Mouse (Mus musculus) liver, embryonic 16.5 days (tissue): Measurements from ENCODE around the gene Sh2d3c. TPM values are rescaled to one million over a fixed set of nuclear protein-coding genes. Genes with fewer than 3 reads are reported as not detected.

Source experiments
- ATAC-seq: fragments of 200-750 bp; cut with Nextera tagmentation; 2 replicates; pipeline ENCODE4 v1.8.0; 2017; ENCODE audit warnings: low read depth, mild to moderate bottlenecking, moderate number of reproducible peaks, moderate library complexity
- H3K27ac ChIP-seq: fragments of 300-500 bp; sonication (generic); 2 replicates; pipeline ENCODE4 v1.5.1; 2014; ENCODE audit warnings: mild to moderate bottlenecking, low read length
- H3K27me3 ChIP-seq: fragments of 300-500 bp; sonication (generic); 2 replicates; pipeline ENCODE4 v1.6.1; 2014; ENCODE audit warnings: low read depth, low read length, mixed read lengths; ENCODE audit not compliant: control insufficient read depth, insufficient read depth
- H3K36me3 ChIP-seq: fragments of 300-500 bp; sonication (generic); 2 replicates; pipeline ENCODE4 v1.6.1; 2014; ENCODE audit warnings: mild to moderate bottlenecking; ENCODE audit not compliant: control insufficient read depth, insufficient read depth
- H3K4me1 ChIP-seq: fragments of 300-500 bp; sonication (generic); 2 replicates; pipeline ENCODE4 v1.6.1; 2014; ENCODE audit warnings: low read depth, low read length, mixed read lengths; ENCODE audit not compliant: control insufficient read depth
- H3K4me2 ChIP-seq: fragments of 300-500 bp; sonication (generic); 2 replicates; pipeline ENCODE4 v1.6.1; 2014; ENCODE audit warnings: low read depth, low read length, mixed read lengths
- H3K4me3 ChIP-seq: fragments of 300-500 bp; sonication (generic); 2 replicates; pipeline ENCODE4 v1.5.1; 2014; ENCODE audit warnings: low read depth, mild to moderate bottlenecking, low read length
- H3K9ac ChIP-seq: fragments of 300-500 bp; sonication (generic); 2 replicates; pipeline ENCODE4 v1.6.1; 2014; ENCODE audit warnings: low read depth, low read length
- H3K9me3 ChIP-seq: fragments of 300-500 bp; sonication (generic); replicated peaks from 2 replicates; pipeline ENCODE4 v1.6.1; 2016; ENCODE audit warnings: low read length; ENCODE audit not compliant: control insufficient read depth
- WGBS: fragments of 180-500 bp; shearing (Covaris S2); extraction: QIAGEN DNeasy Blood & Tissue Kit; methylation state at CpG from one replicate; pipeline ENCODE4 v1.1.7; 2014; ENCODE audit not compliant: insufficient replicate concordance; 5-methylcytosine and 5-hydroxymethylcytosine counted together
- polyA plus RNA-seq: library from polyadenylated mRNA; unstranded; fragments of >200 nt; fragmentation: Nextera tagmentation; extraction: Ambion mirVana; gene quantifications from 2 replicates; pipeline ENCODE4 v1.2.1, GENCODE M21; 2015

Gene Sh2d3c
- polyA plus RNA-seq, 1 experiment from 2014 or later = 8.6 TPM

- no peak for ATAC-seq
- 74% methylated on average over 14 of the region's 14 CpGs for WGBS
These were observed 28.4 kb upstream of the Sh2d3c start for GRCm38 (mm10) chr2:32692496-32692895.

GRCm38 (mm10) chr2:32693282-32693681 is 27.6 kb upstream of the Sh2d3c start:
- no peak overlapping the region; the same call in 1 of the 2 replicates for H3K27ac ChIP-seq
- H3K4me3 ChIP-seq = peak overlapping the region; percentile 73
- peak overlapping the region; percentile 98 for H3K4me2 ChIP-seq
- peaks cover 31% of the 10 kb centered on the region for H3K4me1 ChIP-seq
- H3K27me3 ChIP-seq = no peaks in the 10 kb centered on the region
- H3K36me3 ChIP-seq = no peaks in the 10 kb centered on the region
- WGBS = 3% methylated on average over 7 of the region's 7 CpGs
- no peak for ATAC-seq
- H3K9ac ChIP-seq = peak overlapping the region; percentile 84
- no peaks in the 10 kb centered on the region for H3K9me3 ChIP-seq

More at GRCm38 (mm10) chr2:32692496-32692895, 28.4 kb upstream of the Sh2d3c start:
- Histone ChIP-seq H3K27ac (no peak overlapping the region), H3K9ac (peak overlapping the region; percentile 84; the same call in 1 of the 2 replicates), H3K27me3 (no peaks in the 10 kb centered on the region), H3K36me3 (peaks cover 2% of the 10 kb centered on the region; the same call in 1 of the 2 replicates), H3K4me3 (peak overlapping the region; percentile 73), H3K4me2 (peak overlapping the region; percentile 98; the same call in 1 of the 2 replicates), H3K9me3 (no peaks in the 10 kb centered on the region), H3K4me1 (peaks cover 31% of the 10 kb centered on the region)

- peak; percentile 96 for ATAC-seq
- H3K27ac ChIP-seq = peak overlapping the region; percentile 78
- no peaks in the 10 kb centered on the region for H3K9me3 ChIP-seq
- H3K4me3 ChIP-seq = peak overlapping the region; percentile 73
- H3K4me1 ChIP-seq = peaks cover 31% of the 10 kb centered on the region
- peak overlapping the region; percentile 98 for H3K4me2 ChIP-seq
- WGBS = under 1% methylated on average over 51 of the region's 51 CpGs
- peak overlapping the region; percentile 84 for H3K9ac ChIP-seq
- no peaks in the 10 kb centered on the region for H3K27me3 ChIP-seq
- no peaks in the 10 kb centered on the region for H3K36me3 ChIP-seq
These were observed 26.9 kb upstream of the Sh2d3c start for GRCm38 (mm10) chr2:32693823-32694411.

GRCm38 (mm10) chr2:32694691-32695090 is 26.2 kb upstream of the Sh2d3c start:
- no peaks in the 10 kb centered on the region for H3K9me3 ChIP-seq
- no peaks in the 10 kb centered on the region for H3K27me3 ChIP-seq
- no peak overlapping the region for H3K27ac ChIP-seq
- 79% methylated on average over 12 of the region's 12 CpGs for WGBS
- no peaks in the 10 kb centered on the region for H3K36me3 ChIP-seq
- no peak overlapping the region for H3K9ac ChIP-seq
- no peak overlapping the region for H3K4me3 ChIP-seq
- ATAC-seq = no peak
- H3K4me2 ChIP-seq = peak overlapping the region; percentile 98; the same call in 1 of the 2 replicates
- peaks cover 29% of the 10 kb centered on the region for H3K4me1 ChIP-seq

GRCm38 (mm10) chr2:32699680-32700079 is 21.2 kb upstream of the Sh2d3c start:
- Histone ChIP-seq H3K9ac (no peak overlapping the region), H3K4me3 (no peak overlapping the region), H3K4me1 (peaks cover 5% of the 10 kb centered on the region; the same call in 1 of the 2 replicates), H3K4me2 (no peak overlapping the region), H3K27me3 (no peaks in the 10 kb centered on the region), H3K9me3 (no peaks in the 10 kb centered on the region), H3K36me3 (no peaks in the 10 kb centered on the region), H3K27ac (no peak overlapping the region)
- no peak for ATAC-seq
- 77% methylated on average over 6 of the region's 6 CpGs for WGBS

- H3K9me3 ChIP-seq = no peaks in the 10 kb centered on the region
- 67% methylated on average over 14 of the region's 14 CpGs for WGBS
- peak overlapping the region; percentile 6; the same call in 1 of the 2 replicates for H3K4me3 ChIP-seq
- H3K9ac ChIP-seq = no peak overlapping the region
- peak overlapping the region; percentile 74 for H3K27ac ChIP-seq
- ATAC-seq = peak; percentile 80
- H3K27me3 ChIP-seq = no peaks in the 10 kb centered on the region
- peak overlapping the region; percentile 30 for H3K4me2 ChIP-seq
- peaks cover 6% of the 10 kb centered on the region for H3K36me3 ChIP-seq
- peaks cover 5% of the 10 kb centered on the region; the same call in 1 of the 2 replicates for H3K4me1 ChIP-seq
These were observed 19.7 kb upstream of the Sh2d3c start for GRCm38 (mm10) chr2:32700966-32701743.

- Histone ChIP-seq H3K4me2 (peak overlapping the region; percentile 15), H3K27me3 (no peaks in the 10 kb centered on the region), H3K9me3 (no peaks in the 10 kb centered on the region), H3K9ac (no peak overlapping the region), H3K36me3 (peaks cover 22% of the 10 kb centered on the region), H3K4me1 (peaks cover 5% of the 10 kb centered on the region; the same call in 1 of the 2 replicates), H3K4me3 (peak overlapping the region; percentile 41), H3K27ac (peak overlapping the region; percentile 68)
- WGBS = 76% methylated on average over 8 of the region's 8 CpGs
- ATAC-seq = no peak
These were observed 17.8 kb upstream of the Sh2d3c start for GRCm38 (mm10) chr2:32703046-32703445.

- peak within 1 kb of the TSS; percentile 15 for H3K4me2 ChIP-seq
- H3K4me1 ChIP-seq = peaks cover 5% of the 10 kb centered on the region; the same call in 1 of the 2 replicates
- no peak within 1 kb of the TSS for H3K9ac ChIP-seq
- H3K4me3 ChIP-seq = peak within 1 kb of the TSS; percentile 41
- peak; percentile 60 for ATAC-seq
- peaks cover 26% of the 10 kb centered on the region for H3K36me3 ChIP-seq
- no peaks in the 10 kb centered on the region for H3K27me3 ChIP-seq
- H3K9me3 ChIP-seq = no peaks in the 10 kb centered on the region
- peak within 1 kb of the TSS; percentile 68 for H3K27ac ChIP-seq
- 61% methylated on average over 2 of the region's 2 CpGs for WGBS
These were observed 16.8 kb upstream of the Sh2d3c start, which contains the start of gene Fpgs for GRCm38 (mm10) chr2:32704021-32704421. Fpgs (minus strand) TSS chr2:32704145.
